Mouse (Mus musculus) erythroblast, embryonic 14.5 days (primary cell): ENCODE results near the gene Epb41l1.

ENCODE experiments used
- GATA1 ChIP-seq: IDR thresholded peaks from 2 replicates; pipeline ENCODE4 v1.6.1; 2012; ENCODE audit warnings: low read length, inconsistent platforms, mixed read lengths
- TAL1 ChIP-seq: IDR thresholded peaks from 3 replicates; pipeline ENCODE4 v1.6.1; 2012; ENCODE audit warnings: low read length, inconsistent platforms, mixed read lengths

GRCm38 (mm10) chr2:156472336-156472735, 51.6 kb downstream of the Epb41l1 start:
- TF ChIP-seq TAL1 (no peak), GATA1 (no peak)
